Mouse (Mus musculus) cerebellum, postnatal 36 days (tissue): ENCODE measurements at regions not wholly inside any gene's neighbourhood (a gene's known extent, or its start where the extent isn't known, plus 50 kb on each side); places are given as distances from the start of the nearest gene placed in this dataset.
"Not testable (repeated sequence)": the region's sequence is repeated elsewhere in the genome, so short reads cannot be mapped to it uniquely, and the experiment has no call there.

Source experiments
- DNase-seq, 2 experiments: peaks; one replicate each; pipeline ENCODE4 v3.0.0; 2021 to 2022; ENCODE audit warnings: mixed read lengths in 2 of 2

- no peak for DNase-seq
Measured at GRCm38 (mm10) chr2:51682177-51682576, 54.9 kb downstream of the Tas2r134 start.

- no peak for DNase-seq
Measured at GRCm38 (mm10) chr2:51682745-51683144, 55.4 kb downstream of the Tas2r134 start.

GRCm38 (mm10) chr2:51705110-51705509 is 77.8 kb downstream of the Tas2r134 start:
- DNase-seq = no peak

- DNase-seq = peak in 1 of 2 experiments; percentile 7
Measured at GRCm38 (mm10) chr2:51708701-51709100, 81.4 kb downstream of the Tas2r134 start.

GRCm38 (mm10) chr2:51712611-51713010 is 85.3 kb downstream of the Tas2r134 start:
- no peak for DNase-seq

- no peak for DNase-seq
Measured at GRCm38 (mm10) chr2:51730805-51731204, 103.5 kb downstream of the Tas2r134 start.

GRCm38 (mm10) chr2:51731703-51732102 is 104.4 kb downstream of the Tas2r134 start:
- no peak for DNase-seq

- no peak for DNase-seq
Measured at GRCm38 (mm10) chr2:51732355-51732754, 105.0 kb downstream of the Tas2r134 start.

GRCm38 (mm10) chr2:51733218-51733617 is 105.9 kb downstream of the Tas2r134 start:
- no peak for DNase-seq

GRCm38 (mm10) chr2:51736452-51736851 is 109.1 kb downstream of the Tas2r134 start:
- no peak for DNase-seq

GRCm38 (mm10) chr2:51747675-51748319 is 120.5 kb downstream of the Tas2r134 start:
- DNase-seq = no peak

- no peak for DNase-seq
Measured at GRCm38 (mm10) chr2:51749247-51749646, 121.9 kb downstream of the Tas2r134 start.

GRCm38 (mm10) chr2:51752941-51753564 is 125.7 kb downstream of the Tas2r134 start:
- peak; percentile 49 to 50 for DNase-seq

GRCm38 (mm10) chr2:51753565-51754031 is 126.3 kb downstream of the Tas2r134 start:
- no peak for DNase-seq

GRCm38 (mm10) chr2:51757361-51757760 is 130.1 kb downstream of the Tas2r134 start:
- no peak for DNase-seq

GRCm38 (mm10) chr2:51758093-51758492 is 130.8 kb downstream of the Tas2r134 start:
- no peak for DNase-seq

- DNase-seq = no peak
Measured at GRCm38 (mm10) chr2:51762866-51763265, 135.6 kb downstream of the Tas2r134 start.

- no peak for DNase-seq
Measured at GRCm38 (mm10) chr2:51767507-51768135, 140.3 kb downstream of the Tas2r134 start.

- peak; percentile 95 to 98 for DNase-seq
Measured at GRCm38 (mm10) chr2:51768298-51769271, 141.3 kb downstream of the Tas2r134 start.

- no peak for DNase-seq
Measured at GRCm38 (mm10) chr2:51785169-51785568, 149.8 kb downstream of the Rbm43 start.

- DNase-seq = no peak
Measured at GRCm38 (mm10) chr2:51788896-51789295, 146.1 kb downstream of the Rbm43 start.

GRCm38 (mm10) chr2:51793291-51793690 is 141.7 kb downstream of the Rbm43 start:
- not testable (repeated sequence) for DNase-seq

GRCm38 (mm10) chr2:51799856-51800255 is 135.1 kb downstream of the Rbm43 start:
- no peak for DNase-seq
